Mouse (Mus musculus): ENCODE measurements around the gene Fhit. TPM values are rescaled to one million over a fixed set of nuclear protein-coding genes. Genes with fewer than 3 reads are reported as not detected.
A peak's percentile ranks its signal among the peaks of the same experiment; 100 is the strongest.

The Fhit gene
- polyA plus RNA-seq, 3 experiments from 2014 or later = 2.0 to 7.7 (median 6.6) TPM

DNA sequence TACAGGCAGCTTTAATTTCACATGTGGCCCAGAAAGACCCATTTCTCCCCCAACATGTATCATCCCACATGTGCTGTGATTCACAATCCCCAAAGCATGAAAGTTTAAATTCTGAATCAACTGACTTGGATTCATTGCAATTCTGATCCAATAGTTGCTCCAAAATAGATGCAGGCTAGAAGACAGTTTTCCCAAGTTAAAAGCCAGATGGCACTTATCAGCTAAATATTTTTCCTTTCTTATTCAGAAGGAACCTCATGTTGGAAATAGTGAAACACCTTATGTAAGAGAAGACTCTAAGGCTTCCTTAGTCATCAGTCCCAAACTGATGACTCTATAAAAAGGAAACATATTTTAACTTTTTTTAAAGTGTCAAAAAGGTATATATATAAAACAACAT lies 815.9 kb downstream of the Fhit start:
- ATAC-seq = no peak

DNA sequence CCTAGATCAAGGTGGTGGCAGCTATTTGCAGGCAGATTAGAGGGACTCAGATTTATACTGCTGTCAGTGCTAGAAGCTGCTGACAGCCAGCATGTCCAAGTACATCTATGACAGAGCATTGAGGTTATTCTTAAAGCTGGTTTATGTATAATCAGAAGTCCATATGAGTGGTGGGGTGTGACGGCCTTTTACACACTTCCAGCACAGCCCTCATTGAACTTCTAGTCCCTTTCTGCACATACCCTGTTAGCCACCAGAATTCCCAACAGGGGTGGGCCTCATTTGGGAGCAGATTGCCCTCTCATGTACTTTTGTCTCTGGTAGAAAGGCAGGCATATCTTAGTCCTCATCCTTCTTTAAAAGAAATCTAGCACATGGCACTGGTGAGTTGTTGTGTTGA lies 817.8 kb downstream of the Fhit start:
- ATAC-seq = no peak

DNA sequence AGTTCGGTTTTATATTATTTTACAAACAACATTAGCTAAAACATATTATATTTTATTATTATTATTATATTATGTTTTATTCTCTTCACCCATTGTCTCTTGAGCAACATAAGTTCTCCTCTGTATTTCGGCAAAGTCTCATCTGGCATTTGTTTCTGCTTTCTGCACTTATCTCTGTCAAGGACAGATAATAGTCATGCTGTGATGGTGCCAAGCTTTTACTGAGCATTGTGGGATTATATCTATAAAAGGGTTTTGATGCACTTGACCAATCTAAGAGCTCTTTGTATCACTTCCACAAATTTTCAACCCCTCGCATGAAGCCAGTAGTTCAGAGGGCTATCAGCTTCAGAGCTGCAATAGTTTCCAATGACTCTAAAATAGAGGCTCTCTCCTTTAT lies 845.1 kb downstream of the Fhit start:
- no peak for ATAC-seq

GRCm38 (mm10) chr14:10312190-10312589 lies 849.6 kb downstream of the Fhit start:
- no peak for ATAC-seq

DNA sequence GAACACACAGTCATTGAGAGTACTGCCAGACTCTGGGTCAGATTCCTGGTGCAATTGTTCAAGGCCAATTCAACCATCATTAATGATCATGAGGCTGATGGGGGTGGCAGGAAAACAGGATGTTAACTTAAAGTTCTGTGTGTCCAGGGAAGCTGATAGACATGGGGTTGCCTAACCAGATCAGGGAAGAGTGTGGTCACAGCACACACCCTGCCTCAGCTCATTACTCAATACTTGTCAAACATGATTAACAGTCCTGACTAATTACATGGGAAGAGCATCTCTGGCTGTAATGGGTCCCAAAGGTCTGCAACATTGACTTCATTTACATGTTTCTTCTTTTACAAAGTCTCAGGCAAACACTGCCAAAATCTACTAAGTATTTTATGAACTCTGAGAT lies 856.5 kb downstream of the Fhit start:
- no peak for ATAC-seq

GRCm38 (mm10) chr14:10301497-10301896 lies 860.3 kb downstream of the Fhit start:
- peak; percentile 63 for ATAC-seq

DNA sequence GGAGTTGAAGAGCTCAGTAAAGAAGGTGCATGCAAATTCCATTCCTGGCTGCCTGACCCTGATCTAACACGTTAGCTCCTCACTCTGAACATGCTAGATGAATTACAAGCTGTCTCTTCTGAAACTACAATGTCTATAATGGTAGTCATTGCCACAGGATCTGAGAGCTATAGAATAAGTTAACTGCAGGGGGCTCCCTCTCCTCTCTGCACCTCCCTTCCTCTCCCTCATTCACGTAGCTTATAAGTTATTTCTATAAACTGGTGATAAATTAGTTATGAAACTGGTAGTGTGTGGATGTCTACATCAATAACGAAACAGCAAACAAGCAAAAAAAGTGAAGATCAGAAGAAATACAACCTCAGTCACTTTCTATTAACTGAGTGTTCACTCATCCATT lies 860.9 kb downstream of the Fhit start:
- peak; percentile 66 for ATAC-seq

- no peak for ATAC-seq
Observed at GRCm38 (mm10) chr14:10299030-10299429, 862.8 kb downstream of the Fhit start.

DNA sequence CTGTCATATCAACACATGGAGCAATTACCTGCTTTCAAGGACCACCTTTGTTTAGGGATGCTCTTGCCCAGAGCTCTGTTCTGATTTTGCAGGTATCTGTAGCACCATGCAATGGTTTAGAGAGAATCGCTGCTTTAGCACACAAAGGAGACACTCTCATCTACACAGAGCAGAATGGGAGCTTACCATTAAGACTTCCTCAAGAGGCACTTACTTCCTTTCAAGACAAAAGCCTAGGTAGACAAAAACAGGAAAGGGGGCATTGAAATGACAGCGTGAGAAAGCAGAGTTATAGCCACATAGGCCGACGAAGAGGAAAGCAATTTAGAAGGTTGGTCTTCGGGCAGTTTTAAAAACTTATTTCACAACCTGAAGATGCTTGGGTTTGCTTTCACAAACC lies 872.8 kb downstream of the Fhit start:
- ATAC-seq = peak; percentile 51

DNA sequence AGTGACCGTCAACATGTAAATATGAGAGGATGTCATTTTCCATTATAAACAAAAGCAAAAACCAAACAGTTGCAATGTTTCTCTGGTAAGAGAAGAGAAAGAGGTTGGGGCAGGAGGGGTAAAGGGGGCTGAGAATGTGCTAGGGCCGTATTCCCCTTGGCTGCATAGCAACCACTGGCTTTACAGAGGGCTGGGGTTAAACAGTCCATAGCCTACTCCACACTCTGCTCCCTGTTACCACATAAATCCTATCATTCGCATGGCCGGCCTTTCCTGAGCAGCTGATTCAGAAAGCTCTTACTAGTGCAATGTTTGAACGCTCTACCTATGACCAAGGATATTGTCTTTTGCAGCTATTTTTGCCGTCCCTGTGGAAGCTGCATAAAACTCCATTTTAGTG lies 875.8 kb downstream of the Fhit start:
- ATAC-seq = no peak

DNA sequence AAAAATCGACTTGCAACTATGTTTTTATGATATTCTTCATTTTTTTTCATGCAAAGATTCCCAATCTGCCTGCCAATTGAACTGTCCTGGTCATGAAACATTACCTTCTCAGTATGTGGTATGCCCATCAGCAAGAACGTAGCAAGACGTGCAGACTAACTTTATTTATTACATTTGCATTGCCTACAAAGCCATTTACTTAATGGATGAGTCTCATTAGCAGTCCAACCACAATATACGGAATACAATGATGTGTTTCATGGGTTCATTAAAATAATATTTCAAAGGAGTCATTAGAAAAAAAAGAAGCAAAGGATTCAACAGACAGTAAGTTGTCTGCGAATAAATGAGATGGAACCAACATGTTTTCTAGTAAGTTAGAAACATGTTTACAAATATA lies 933.1 kb downstream of the Fhit start:
- no peak for ATAC-seq

- no peak for ATAC-seq
Observed at GRCm38 (mm10) chr14:10221847-10222246, 940.0 kb downstream of the Fhit start.

DNA sequence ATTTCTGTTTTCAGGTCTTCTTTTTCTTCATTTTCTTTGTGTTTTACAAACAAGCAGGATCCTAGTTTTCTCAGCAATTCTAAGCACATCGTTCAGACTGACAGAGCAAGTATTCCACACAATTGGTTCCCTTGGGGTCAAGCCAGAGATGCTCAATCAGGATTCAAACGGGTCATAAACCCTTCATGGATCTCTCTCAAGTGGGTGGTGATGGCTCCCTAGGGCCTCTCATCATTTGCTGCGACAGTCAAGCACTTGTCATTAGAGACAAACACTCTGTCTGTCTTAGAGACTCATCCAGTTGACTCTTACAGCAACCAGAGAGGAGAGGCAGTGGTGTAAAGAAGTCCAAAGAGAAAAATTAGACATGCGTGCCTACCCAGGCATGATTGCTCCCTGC lies 948.6 kb downstream of the Fhit start:
- ATAC-seq = no peak

GRCm38 (mm10) chr14:10211184-10211583 lies 950.7 kb downstream of the Fhit start:
- no peak for ATAC-seq

DNA sequence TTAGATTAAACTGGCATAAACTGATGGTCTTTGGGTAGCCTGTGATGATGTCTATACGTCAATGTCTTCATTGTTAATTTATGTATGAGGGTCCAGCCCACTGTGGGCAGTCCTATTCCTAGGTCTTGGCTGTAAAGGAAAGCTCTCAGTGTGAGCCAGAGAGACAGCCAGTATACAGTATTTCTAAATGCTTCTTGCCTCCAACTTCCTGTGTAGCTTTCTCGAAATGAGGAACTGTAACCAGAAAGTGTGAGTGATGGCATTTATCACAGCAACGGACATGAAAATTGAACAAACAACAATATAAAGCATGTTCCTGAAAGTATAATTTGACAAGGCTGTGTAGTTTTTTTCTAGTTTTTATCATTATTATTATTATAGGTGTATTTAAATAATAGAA lies 952.8 kb downstream of the Fhit start:
- no peak for ATAC-seq

DNA sequence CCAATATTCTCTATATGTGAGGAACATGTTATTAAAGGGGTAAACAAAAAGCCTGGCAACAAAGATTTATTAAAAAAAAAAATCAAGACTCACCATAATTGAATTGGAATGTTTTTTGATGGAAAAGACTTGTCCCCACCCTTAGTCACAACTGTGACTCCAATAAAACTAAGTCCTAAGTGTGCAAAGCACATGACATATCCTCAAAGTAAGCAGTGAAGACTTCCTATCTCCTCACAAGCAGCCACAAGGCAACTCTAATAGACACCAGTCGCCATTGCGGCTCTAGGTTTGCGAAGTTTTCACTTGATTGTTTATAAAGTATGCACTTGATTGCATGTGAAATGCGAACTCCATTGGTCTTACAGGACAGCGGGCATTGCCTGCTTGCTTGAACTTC lies 956.1 kb downstream of the Fhit start:
- no peak for ATAC-seq

- ATAC-seq = no peak
Observed at GRCm38 (mm10) chr14:10205290-10205689, 956.5 kb downstream of the Fhit start.

- no peak for ATAC-seq
Observed at GRCm38 (mm10) chr14:10194130-10194529, 967.7 kb downstream of the Fhit start.

DNA sequence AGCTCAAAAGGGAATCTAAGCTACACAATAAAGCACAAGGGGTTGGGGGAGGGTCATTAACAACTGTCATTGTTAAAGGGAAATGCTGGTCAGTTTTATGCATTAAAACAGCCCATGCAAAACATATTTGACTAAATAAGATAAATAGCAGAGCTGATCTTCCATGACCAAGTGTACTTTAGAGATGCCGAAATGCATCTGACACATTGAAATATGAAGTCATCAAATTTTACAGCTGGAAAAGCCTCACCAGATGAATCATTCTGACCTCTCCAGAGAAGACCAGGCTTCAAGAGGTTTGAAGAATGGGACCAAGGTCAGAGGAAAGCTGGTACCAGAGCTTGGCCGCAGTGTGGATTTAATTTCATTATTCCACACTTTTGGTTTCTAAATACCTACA lies 990.1 kb downstream of the Fhit start:
- ATAC-seq = no peak

- ATAC-seq = no peak
Observed at GRCm38 (mm10) chr14:10166641-10167429, 995.0 kb downstream of the Fhit start.

- no peak for ATAC-seq
Observed at GRCm38 (mm10) chr14:10149872-10150271, 1012.0 kb downstream of the Fhit start.

GRCm38 (mm10) chr14:10139311-10139710 lies 1022.5 kb downstream of the Fhit start:
- no peak for ATAC-seq

DNA sequence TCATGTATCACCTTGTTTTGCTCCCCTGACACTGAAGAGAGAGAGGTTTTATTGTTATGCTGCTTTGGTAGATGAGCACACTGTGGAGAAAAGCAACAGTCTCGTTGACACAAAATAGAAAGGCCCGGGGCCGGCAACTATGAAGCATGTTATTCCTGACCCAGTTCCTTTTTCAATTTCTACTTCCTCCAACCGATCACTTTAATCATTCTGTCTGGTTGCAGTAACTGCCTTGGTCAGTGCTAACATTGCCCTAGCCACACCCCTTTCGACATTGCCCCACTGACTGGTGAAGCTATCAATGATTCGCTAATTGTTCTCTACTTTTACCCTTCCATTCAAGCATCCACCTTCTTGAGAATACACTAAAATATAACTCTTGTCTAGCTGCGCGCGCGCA lies 1028.0 kb downstream of the Fhit start:
- no peak for ATAC-seq

DNA sequence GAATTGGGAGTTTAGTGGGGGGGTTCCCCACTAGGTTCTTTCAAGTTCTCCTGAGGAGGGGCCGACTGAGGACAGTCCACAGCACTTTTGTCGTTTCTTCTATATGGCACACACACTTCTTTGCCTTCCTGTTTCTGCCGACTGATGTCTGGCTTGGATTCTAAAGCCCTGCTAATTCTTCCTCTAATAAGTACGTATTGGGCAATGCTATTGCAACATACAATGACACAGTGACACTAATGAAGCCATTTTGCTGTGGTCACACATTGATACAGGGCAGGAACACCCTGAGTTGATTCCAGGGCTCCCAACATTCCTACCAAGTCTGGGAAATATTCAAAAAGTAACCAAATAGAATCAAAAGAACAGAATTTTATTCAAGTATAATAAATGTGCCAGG lies 1032.2 kb downstream of the Fhit start:
- no peak for ATAC-seq

GRCm38 (mm10) chr14:10129088-10129487 lies 1032.7 kb downstream of the Fhit start:
- ATAC-seq = no peak

Measured in inflammation-experienced regulatory T-cells, adult 6 months (primary cell).